Comparison of ENCODE assay signal across 14 mouse cellular contexts in genomic region chr19:41777514-41777913, GRCm38 (mm10). TPM values are rescaled to one million over a fixed set of nuclear protein-coding genes. Genes with fewer than 3 reads are reported as not detected.
DNase-seq lines count a peak whose midpoint lies in the region; ATAC-seq and TF ChIP-seq lines count a peak whose summit lies in the region.
"Had no signal": no experiment of that assay in that cellular context is flagged by ENCODE, and none has a peak within 500 bp of the region (broad histone marks: within the 10 kb centered on the region; RNA-seq: fewer than 3 reads in every experiment).

No protein-coding gene starts in this region.

- no peaks in the 10 kb centered on the region for H3K27me3 ChIP-seq in heart, postnatal 0 days (ENCODE audit: control insufficient read depth, insufficient read depth, low read length)
- H3K27me3 ChIP-seq: forebrain, embryonic 15.5 days; limb, embryonic 15.5 days had no signal

- peak; percentile 40 for DNase-seq in adrenal gland, postnatal 14 days
- DNase-seq in adrenal gland, adult 8-10 months: no peak
- DNase-seq in heart, postnatal 0 days (ENCODE audit: low spot score): no peak
- no peak for DNase-seq in heart, postnatal 25 days (ENCODE audit: low spot score)
- no peak for DNase-seq in lung, adult 2 months
- DNase-seq in lung, adult 18-20 months: no peak
- no peak for DNase-seq in layer of hippocampus, postnatal 10 days (ENCODE audit: low spot score in 2 of 2)
- DNase-seq: spleen, adult 18-20 months; thymus, adult 18-20 months had no signal

- H3K36me3 ChIP-seq in heart, postnatal 0 days (replicated peaks; ENCODE audit: control insufficient read depth, insufficient read depth, low read length): peaks cover 52% of the 10 kb centered on the region

- no peak for TF ChIP-seq EP300 in heart, postnatal 0 days (IDR thresholded peaks at IDR 0.05; ENCODE audit: low read depth)

- no peak overlapping the region for H3K27ac ChIP-seq in heart, postnatal 0 days (ENCODE audit: low read depth)
- peak overlapping the region; percentile 99 for H3K27ac ChIP-seq in bone marrow macrophage, adult 2 months (ENCODE audit: insufficient read depth, low read depth, low read length)
- H3K27ac ChIP-seq: forebrain, embryonic 15.5 days; hindbrain, embryonic 14.5 days; limb, embryonic 15.5 days had no signal

- H3K4me3 ChIP-seq in heart, postnatal 0 days (ENCODE audit: low read depth, low read length): no peak overlapping the region
- H3K4me3 ChIP-seq in lung, adult 2 months (replicated peaks; ENCODE audit: extremely low read depth, low read depth, low read length): no peak overlapping the region
- no peak overlapping the region for H3K4me3 ChIP-seq in bone marrow macrophage, adult 2 months (ENCODE audit: insufficient read depth, low read length)
- H3K4me3 ChIP-seq: forebrain, embryonic 15.5 days; limb, embryonic 15.5 days had no signal

- TF ChIP-seq CTCF in heart, postnatal 0 days (IDR thresholded peaks at IDR 0.05; ENCODE audit: low read depth): peak; percentile 23
- peak; percentile 31; the same call in 1 of the 2 replicates for TF ChIP-seq CTCF in lung, adult 2 months (IDR thresholded peaks at IDR 0.05; ENCODE audit: insufficient read depth, low read length)
- TF ChIP-seq CTCF in bone marrow macrophage, adult 2 months (IDR thresholded peaks at IDR 0.05; ENCODE audit: low read depth, low read length): no peak

- WGBS in heart, postnatal 0 days: 79% methylated on average over 6 of the region's 6 CpGs
- WGBS in lung, adult 2 months: 81% methylated on average over 6 of the region's 6 CpGs

- no peak for TF ChIP-seq POLR2A in lung, adult 2 months (IDR thresholded peaks at IDR 0.05; ENCODE audit: borderline replicate concordance, extremely low read depth, low read depth, low read length)
- no peak for TF ChIP-seq POLR2A in bone marrow macrophage, adult 2 months (IDR thresholded peaks at IDR 0.05; ENCODE audit: borderline replicate concordance, low read depth, low read length)

- H3K9me3 ChIP-seq in heart, postnatal 0 days (replicated peaks; ENCODE audit: control insufficient read depth, low read length): no peaks in the 10 kb centered on the region
- H3K9me3 ChIP-seq: forebrain, embryonic 15.5 days; limb, embryonic 15.5 days had no signal

- H3K4me1 ChIP-seq in heart, postnatal 0 days (ENCODE audit: control insufficient read depth, insufficient read depth): no peaks in the 10 kb centered on the region
- H3K4me1 ChIP-seq in lung, adult 2 months (ENCODE audit: control insufficient read depth, insufficient read depth, low read length): no peaks in the 10 kb centered on the region
- H3K4me1 ChIP-seq in bone marrow macrophage, adult 2 months (ENCODE audit: control insufficient read depth, insufficient read depth, low read length): peaks cover 53% of the 10 kb centered on the region
- H3K4me1 ChIP-seq: forebrain, embryonic 15.5 days; limb, embryonic 15.5 days had no signal

- intact Hi-C loops in heart, postnatal 25 days (cut with DNase I): loop anchor here (5.0 kb wide), 1 partner anchor 65 kb away; no protein-coding TSS in a partner anchor

- no peak for ATAC-seq in heart, postnatal 0 days (ENCODE audit: insufficient read depth, low read depth)
- ATAC-seq: activated CD4-positive, CD25-positive, alpha-beta regulatory T cell, adult 4 months; forebrain, embryonic 15.5 days had no signal

- no peak overlapping the region for H3K9ac ChIP-seq in heart, postnatal 0 days (replicated peaks; ENCODE audit: low read depth, low read length)
- H3K9ac ChIP-seq: forebrain, embryonic 15.5 days; hindbrain, embryonic 14.5 days; limb, embryonic 15.5 days had no signal

- no peak overlapping the region for H3K4me2 ChIP-seq in heart, postnatal 0 days (ENCODE audit: low read depth, low read length)
- H3K4me2 ChIP-seq: forebrain, embryonic 15.5 days; hindbrain, embryonic 14.5 days; limb, embryonic 15.5 days had no signal

RNA-seq across cellular contexts. Expression of gene Arhgap19, which starts 24.3 kb away (rescaled TPM):
- total RNA-seq in adrenal gland, postnatal 14 days (2021): 7.2 and 7.9 TPM in 2 replicates
- 1 to 10 TPM; 4.5 to 8.6 (median 7.2) TPM for total RNA-seq in adrenal gland, adult 8-10 months (2022)
- total RNA-seq in heart, postnatal 0 days (2014; rRNA removed; ENCODE audit: low replicate concordance): 11.1 and 13.2 TPM in 2 replicates
- 2.4 and 2.7 TPM in 2 replicates for polyA plus RNA-seq in heart, postnatal 0 days (2015; fragmentation: Nextera tagmentation; extraction: Ambion mirVana)
- total RNA-seq in heart, postnatal 25 days (2021): 1 to 10 TPM; 1.6 to 1.8 TPM
- polyA plus RNA-seq in lung, adult 2 months (2012; rRNA removed): 1.3 and 2.2 TPM in 2 replicates
- polyA plus RNA-seq in bone marrow macrophage, adult 2 months (2012; ENCODE audit: insufficient read depth, insufficient read length, missing spikeins): 67.7 and 73.9 TPM in 2 replicates
- 1 to 10 TPM; 3.6 to 4.4 TPM for total RNA-seq in layer of hippocampus, postnatal 10 days (2021)

RNA-seq across cellular contexts. Expression of gene Slit1, which starts 34.0 kb away (rescaled TPM):
- 6.5 and 7.2 TPM in 2 replicates for total RNA-seq in adrenal gland, postnatal 14 days (2021)
- total RNA-seq in adrenal gland, adult 8-10 months (2022): 10 to 100 TPM in 2 of 4 experiments, 1 to 10 TPM in 2; 5.7 to 32.3 (median 14.2) TPM
- 0.61 TPM in 1 of 2 replicates, not detected in the other for total RNA-seq in heart, postnatal 0 days (2014; rRNA removed; ENCODE audit: low replicate concordance)
- polyA plus RNA-seq in heart, postnatal 0 days (2015; fragmentation: Nextera tagmentation; extraction: Ambion mirVana): 0.10 TPM in 1 of 2 replicates, not detected in the other
- under 1 TPM; 0.17 to 0.31 TPM for total RNA-seq in heart, postnatal 25 days (2021)
- polyA plus RNA-seq in lung, adult 2 months (2012; rRNA removed): 0.03 and 0.13 TPM in 2 replicates
- 4.6 and 6.8 TPM in 2 replicates for polyA plus RNA-seq in bone marrow macrophage, adult 2 months (2012; ENCODE audit: insufficient read depth, insufficient read length, missing spikeins)
- 10 to 100 TPM; 95.2 to 96.3 TPM for total RNA-seq in layer of hippocampus, postnatal 10 days (2021)

RNA-seq across cellular contexts. Expression of gene Frat1, which starts 52.3 kb away (rescaled TPM):
- total RNA-seq in adrenal gland, postnatal 14 days (2021): 7.5 and 10.7 TPM in 2 replicates
- total RNA-seq in adrenal gland, adult 8-10 months (2022): 1 to 10 TPM; 7.5 to 9.2 (median 8.8) TPM
- total RNA-seq in heart, postnatal 0 days (2014; rRNA removed; ENCODE audit: low replicate concordance): 2.1 and 5.9 TPM in 2 replicates
- 3.4 and 5.2 TPM in 2 replicates for polyA plus RNA-seq in heart, postnatal 0 days (2015; fragmentation: Nextera tagmentation; extraction: Ambion mirVana)
- 1 to 10 TPM; 3.7 to 4.9 TPM for total RNA-seq in heart, postnatal 25 days (2021)
- polyA plus RNA-seq in lung, adult 2 months (2012; rRNA removed): 3.6 and 4.7 TPM in 2 replicates
- polyA plus RNA-seq in bone marrow macrophage, adult 2 months (2012; ENCODE audit: insufficient read depth, insufficient read length, missing spikeins): 6.3 and 7.7 TPM in 2 replicates
- 10 to 100 TPM; 21.1 to 23.0 TPM for total RNA-seq in layer of hippocampus, postnatal 10 days (2021)
